Mouse (Mus musculus): ENCODE results near the gene Por.

Gene Por

DNA sequence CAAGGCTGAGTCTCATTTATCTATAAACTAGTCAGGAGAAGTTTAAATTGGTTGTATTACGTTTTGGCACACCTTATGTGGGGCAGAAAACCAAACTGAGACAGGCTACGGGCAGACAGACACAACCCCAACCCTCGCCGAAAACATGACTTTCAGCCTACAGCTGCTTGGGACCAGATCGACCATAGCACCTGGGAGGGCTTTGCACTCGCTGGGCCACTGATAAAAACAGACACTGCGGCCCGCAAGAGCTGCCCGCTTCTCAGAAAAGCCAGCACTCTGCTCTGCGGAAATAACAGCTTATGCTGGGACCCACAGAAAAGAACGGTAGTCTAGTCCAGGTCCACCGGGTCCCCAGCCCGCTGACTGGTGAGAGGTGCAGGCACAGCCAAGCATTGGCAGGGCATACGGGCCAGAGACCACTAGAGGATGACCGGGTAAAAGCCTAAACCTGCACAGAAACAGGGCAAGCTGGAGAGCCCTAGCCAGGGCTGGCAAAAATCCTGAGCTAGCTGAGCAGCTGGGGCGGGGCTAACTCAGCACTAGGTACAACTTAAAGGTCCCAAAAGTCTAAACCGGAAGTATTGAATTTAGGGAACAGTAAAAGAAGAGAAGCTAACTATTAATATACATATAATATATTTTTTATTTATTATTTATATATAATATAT is 12.0 kb upstream of the Por start:
- DNase-seq, result no peak

GRCm38 (mm10) chr5:135659956-135660355 is 9.9 kb upstream of the Por start:
- DNase-seq, result no peak

DNA sequence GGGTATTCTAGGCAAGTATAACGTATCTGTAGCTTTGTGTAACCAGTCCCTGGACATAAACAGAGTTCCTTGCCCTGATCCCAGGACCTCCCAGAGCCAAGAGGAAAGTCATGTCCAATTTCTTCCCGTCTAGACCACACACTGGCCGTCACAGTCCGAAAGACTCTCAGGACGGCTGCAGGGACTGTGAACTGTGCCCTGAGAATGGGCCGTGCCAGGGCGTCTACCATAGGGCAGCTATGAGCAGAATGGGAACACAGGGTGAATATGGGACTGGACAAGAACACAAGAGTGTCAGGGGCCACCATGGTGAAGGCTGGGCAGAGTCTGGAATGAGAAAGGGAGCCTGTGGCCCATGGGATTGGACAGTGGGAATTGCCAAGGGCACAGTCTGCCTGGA is 9.3 kb upstream of the Por start:
- DNase-seq, result no peak

DNA sequence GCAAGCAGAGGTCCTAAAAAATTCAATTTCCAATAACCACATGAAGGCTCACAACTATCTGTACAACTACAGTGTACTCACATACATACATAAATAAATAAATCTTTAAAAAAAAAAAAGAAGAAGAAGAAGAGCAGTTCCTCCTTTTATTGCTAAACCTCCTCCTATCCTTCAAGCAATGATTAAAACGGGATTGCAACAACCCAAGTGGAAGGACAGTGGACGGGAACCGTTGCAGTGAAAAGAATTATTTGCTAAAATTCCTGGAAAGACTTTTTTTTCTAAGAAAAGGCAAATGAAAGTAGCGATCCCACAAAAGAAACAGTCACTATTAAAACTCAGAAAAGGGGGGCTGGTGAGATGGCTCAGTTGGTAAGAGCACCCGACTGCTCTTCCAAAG is 2.9 kb upstream of the Por start:
- no peak for DNase-seq

GRCm38 (mm10) chr5:135668071-135668470 is 1.8 kb upstream of the Por start:
- DNase-seq, result no peak

DNA sequence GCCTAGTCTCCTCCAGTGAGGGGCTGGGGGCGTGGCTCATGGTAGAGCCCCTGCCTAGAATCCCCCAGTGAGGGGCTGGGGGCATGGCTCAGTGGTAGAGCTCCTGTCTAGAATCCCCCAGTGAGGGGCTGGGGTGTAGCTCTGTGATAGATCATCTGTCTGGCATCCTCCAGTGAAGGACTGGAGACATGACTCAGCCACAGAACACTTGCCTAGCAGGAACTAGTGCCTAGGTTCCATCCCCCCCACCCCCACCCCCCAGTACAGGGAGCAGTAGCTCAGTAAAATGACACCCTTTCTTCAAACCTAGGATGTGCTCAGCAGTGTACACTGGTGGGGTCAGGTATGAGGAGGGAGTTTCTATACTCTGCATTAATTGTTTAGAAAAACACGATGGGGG is 1.0 kb downstream of the Por start:
- no peak for DNase-seq

- DNase-seq, result no peak
Measured at GRCm38 (mm10) chr5:135672509-135672908, 2.7 kb downstream of the Por start.

DNA sequence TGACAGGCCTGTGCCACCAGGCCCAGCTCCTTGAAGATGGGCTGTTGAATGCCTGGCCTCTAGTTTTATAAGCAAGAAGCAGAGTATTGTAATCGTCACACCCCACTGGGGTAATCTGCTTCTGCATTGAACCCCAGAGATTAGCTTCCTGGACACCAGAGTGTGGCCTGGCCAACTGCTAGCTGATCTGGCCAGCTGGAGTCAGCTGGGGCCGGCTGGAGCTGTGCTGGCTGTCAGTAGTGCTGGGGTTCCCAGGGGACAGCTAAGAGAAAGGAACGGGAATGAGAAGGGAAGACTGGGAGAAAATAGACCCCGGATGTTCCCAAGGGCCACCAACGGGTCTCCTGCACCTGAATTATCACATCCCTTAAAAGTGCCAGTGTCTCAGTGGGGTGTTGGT is 3.1 kb downstream of the Por start:
- no peak for DNase-seq

DNA sequence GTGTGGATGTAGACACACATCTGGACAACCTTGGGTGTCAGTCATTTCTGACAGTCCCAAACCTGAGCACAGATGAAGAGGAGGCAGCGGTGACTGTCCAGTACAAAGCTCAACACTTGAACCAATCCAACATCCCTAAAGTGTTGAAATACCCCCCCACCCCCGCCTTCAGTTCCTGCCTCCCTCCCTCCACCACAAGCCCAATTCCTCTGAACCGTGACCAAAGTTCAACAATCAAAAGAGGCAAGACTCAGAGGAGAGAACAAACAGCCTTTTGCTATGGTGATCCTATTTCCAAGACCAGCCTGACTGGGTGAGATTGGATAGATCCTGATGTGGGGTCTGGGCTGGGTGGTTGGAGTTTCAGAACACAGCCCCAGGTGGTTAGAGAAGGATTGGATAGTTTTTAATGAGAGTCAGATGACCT is 4.5 kb downstream of the Por start:
- peak; percentile 27 for DNase-seq

DNA sequence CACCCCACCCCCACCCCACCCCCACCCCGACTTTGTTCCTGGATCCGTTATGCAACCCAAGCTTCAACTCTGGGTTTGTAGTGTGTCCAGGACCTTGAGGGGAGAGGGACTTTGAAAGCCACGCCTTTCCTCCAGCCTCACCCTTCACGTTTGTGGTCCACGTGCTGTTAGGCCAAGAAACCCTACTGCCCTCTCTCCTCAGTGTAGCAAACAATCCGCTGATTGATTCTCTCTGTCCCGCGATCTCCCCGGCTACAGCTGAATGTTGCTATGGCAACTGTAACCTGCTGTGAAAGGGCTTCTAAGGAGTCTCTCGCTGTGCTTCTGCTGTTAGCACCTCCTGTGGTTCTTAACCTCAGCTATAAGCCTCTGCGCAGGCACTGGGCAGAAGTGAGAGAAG is 5.0 kb downstream of the Por start:
- DNase-seq, result peak; percentile 92

DNA sequence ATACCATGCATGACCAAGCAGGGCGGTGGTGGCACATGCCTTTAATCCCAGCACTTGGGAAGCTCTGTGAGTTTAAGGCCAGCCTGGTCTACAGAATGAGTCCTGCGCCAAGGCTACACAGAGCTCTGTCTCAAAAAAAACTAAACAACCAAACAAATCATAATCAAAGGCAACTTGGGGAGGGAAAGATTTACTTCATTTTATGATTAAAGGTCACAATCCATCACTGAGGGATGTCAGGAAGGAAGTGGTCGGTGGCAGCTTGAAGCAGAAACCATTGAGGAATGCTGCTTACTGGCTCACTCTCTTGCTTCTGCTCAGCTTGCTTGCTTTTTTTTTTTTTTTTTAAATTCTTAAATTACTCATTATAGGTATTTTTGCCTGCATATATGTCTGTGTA is 6.9 kb downstream of the Por start:
- DNase-seq, result no peak

- DNase-seq, result no peak
Measured at GRCm38 (mm10) chr5:135677251-135677650, 7.4 kb downstream of the Por start.

- DNase-seq, result no peak
Measured at GRCm38 (mm10) chr5:135678481-135678880, 8.6 kb downstream of the Por start.

DNA sequence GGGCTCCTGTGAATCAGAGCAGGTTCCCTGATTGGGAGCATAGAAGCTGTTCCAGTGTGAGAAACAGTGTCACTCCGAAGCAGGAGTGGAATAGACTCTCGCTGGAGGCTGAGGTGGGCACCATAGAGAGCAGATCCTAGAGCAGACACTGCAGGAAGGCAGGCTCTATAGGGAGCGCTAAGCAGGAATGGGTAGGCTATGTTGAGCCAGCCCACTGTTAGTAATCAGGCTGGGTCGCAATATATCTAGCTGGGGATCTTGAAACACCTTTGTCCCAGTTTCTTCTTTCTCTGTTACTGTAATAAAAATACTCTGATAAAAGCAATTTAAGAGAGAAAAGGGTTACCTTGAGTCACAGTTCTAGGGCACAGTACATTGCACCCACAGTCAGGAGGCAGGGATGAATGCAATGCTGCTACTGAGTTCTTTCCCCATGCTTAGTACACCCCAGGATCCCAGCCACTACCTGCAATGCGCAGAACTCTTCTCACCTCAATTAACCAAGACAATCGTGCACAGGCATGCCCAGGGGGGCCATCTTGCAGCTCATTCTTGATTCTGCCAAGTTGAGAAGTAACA is 11.2 kb downstream of the Por start:
- DNase-seq, result no peak

GRCm38 (mm10) chr5:135682009-135682408 is 12.2 kb downstream of the Por start:
- DNase-seq, result no peak

DNA sequence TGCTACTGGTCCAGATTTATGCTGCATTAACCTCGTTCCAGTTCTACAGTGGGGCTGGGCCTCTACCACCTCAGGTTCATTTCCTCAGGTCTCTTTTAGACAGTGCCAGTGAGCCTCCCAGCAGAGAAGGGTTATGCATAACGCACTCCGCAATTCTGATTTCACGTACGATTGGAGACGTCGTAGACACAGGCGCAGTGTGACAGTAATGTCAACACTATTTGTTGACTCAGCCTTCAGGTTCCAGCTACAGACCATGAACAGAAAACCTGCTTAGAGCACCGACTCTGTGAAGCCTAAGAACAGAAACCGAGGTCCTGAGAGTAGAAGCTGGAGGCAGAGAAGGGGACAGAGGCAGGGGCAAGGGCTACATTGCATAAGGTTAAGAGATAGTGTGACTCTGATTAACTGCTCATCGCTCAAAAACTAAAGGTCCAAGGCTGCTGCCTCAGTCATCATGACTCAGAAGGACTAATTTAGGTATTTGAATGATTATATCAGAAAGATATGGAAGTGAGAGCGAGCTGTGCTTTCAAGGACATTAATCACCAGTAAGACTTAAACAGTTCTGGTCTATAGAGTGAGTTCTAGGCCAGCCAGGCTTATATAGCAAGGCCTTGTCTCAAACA is 13.2 kb downstream of the Por start:
- no peak for DNase-seq

DNA sequence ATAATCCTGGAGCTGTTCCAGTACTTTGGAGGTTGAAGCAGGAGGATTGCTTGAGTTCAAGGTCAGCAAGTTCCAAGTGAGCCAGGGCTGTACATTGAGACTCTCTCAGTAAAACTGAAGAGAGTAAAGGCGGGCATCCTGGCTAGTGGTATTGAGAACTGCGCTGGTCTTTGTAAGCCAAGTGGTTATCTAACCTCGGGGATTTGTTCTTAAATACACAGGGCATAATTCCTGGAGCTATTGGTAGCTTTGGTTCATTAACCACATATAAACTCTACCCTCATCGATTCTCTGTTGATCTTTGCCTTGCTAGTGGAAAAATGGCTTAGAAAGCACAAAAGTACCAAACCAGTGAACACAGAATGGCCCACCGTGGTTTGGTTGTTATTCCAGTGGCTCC is 20.6 kb downstream of the Por start:
- no peak for DNase-seq

DNA sequence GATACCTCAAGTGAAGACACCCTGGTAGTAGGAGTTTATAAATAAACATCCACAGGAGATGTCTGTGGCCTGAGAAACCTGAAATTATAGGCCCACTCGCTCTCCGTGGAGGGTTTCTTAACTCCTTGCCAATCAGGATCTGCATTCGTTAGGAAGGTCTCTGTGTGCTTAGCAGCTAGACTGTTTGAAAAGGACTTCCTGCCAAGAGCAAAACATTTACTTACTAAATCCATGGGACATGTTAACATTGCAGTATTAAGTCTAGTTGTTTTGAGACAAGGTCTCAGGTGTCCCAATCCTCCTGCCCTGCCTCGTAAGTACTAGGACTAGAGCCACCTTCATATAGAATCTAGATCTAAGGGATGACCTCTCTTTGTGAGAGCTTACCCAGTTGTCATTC is 21.4 kb downstream of the Por start:
- no peak for DNase-seq

DNA sequence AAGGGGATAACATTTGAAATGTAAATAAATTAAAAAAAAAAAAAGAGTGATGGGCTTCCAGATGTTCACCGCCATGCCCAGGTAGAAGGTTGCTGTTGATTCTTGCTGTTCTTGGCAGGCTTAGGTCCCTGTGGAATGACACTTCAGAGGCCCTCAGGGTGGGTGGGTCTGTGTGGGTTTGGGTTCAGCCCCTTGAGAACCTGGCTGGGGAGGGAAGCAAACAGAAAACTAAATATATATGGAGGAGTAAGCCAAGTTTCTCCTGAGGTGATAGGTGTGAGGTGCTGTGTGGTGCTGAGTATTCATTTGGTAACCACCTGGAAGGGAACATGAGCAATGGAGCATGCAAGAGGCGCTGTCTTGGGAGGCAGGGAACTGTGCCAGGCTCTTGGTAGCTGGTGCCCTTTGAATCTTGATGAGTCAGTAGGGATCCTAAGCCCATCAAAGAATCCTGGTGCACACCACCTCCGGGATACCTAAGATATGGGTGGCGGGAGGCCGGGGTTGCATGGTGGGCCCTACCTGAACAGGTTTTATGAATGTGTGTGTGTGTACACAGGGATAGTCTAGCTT is 23.5 kb downstream of the Por start:
- DNase-seq, result no peak

DNA sequence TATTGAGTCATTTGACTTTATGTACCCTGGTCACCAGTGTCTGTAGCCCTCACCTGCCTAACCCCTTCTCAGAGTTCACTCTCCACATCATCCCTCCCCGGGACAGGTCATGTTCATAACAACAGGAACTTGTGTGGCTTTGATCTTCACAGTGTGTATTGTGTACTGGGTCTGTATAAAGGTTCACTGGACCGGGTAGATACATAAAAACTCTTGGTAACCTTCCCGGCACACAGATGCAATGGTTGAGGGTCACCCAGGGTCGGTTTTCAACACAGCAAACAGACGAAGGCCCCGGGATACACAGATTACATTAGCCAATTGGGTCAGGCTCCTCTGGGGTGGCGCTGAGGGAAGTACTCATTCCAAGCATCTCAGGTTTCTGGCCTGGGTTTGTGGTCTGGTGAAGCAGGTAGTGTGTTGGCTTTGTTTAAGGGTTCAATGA is 25.5 kb downstream of the Por start:
- DNase-seq, result no peak

GRCm38 (mm10) chr5:135697711-135698111 is 27.9 kb downstream of the Por start:
- no peak for DNase-seq

- no peak for DNase-seq
Measured at GRCm38 (mm10) chr5:135701601-135702000, 31.8 kb downstream of the Por start.

GRCm38 (mm10) chr5:135702190-135702589 is 32.4 kb downstream of the Por start:
- no peak for DNase-seq

GRCm38 (mm10) chr5:135702682-135703192 is 32.9 kb downstream of the Por start:
- DNase-seq, result no peak

All from retina, postnatal 1 day (tissue).